Mouse (Mus musculus): ENCODE measurements at regions not wholly inside any gene's neighbourhood (a gene's known extent, or its start where the extent isn't known, plus 50 kb on each side); places are given as distances from the start of the nearest gene placed in this dataset.
A peak's percentile ranks its signal among the peaks of the same experiment; 100 is the strongest.

DNA sequence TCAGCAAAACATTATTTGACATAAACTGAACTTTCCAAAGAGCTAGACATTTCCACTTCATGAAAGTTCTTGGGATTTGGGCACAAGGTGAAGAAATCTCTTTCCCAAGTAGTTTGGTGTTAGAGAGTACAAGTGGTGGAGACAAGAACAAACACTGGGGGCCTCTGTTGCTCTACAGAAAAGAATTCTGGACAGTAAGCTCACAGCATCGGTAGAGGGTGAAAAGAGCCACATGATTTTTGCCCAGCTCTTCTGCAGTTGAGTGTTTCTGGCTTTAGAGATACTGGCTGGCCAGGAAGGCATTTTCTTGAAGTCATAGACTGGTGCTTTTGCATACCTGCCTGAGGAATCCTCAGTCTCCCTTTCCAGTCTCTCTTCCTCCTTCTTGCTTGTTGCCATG, 127.8 kb downstream of the Stk31 start:
- no peak for DNase-seq (ENCODE audit: low read depth, low spot score)

DNA sequence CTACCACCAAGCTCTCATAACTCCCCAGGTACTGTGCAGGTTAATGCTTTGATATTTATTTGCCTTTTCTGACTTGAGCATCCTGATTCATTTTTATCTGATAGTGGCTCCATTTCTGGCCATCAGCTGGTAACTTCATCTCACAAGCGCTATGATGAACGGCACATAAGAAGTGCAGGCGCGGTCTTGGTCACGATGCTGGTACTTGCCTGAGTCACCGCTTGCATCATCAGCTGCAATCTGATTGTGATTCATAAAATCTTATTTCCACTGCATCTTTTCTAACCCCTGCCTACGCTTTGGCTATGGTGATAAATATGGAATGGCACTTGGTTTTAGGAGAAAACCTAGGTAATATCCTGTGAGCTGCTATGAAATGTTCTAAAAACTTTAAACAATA, 128.3 kb downstream of the Stk31 start:
- no peak for DNase-seq (ENCODE audit: low read depth, low spot score)

DNA sequence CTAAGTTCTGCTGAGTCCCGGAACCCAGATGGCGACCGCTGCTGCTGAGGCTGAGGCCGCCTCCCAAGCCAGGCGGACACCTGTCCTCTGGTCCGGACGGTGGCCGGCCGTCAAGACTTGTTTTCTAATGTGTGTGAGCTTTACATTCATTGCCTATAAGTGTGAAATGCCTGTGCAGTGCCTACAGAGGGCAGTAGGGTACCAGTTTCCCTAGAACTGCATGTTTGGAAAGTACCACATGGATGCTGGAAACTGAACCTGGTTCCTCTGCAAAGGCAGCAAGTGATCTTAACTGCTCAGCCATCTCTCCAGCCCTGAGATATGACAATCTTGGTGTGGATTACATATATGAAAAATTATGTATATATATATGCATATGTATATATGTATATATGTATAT, 138.6 kb downstream of the Stk31 start:
- DNase-seq (ENCODE audit: low read depth, low spot score) = peak; percentile 76

DNA sequence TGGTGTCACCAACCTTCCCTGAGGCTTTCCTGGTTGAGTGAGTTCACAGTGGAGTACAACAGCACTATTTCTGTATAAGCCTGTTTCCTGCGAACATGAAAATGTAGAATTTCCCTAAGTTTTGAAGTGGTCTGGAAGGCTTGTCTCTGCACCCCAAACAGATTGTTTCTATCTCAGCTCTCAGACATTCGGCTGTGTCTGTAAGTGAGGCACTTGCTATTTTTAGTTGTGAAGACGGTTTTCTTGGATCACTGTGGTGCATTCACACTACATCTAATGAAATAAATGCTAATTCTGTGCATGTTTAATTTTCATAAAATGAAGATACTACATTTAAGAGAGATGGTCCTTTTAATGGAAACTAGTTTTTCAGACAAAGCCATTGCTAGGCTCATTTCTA, 139.1 kb downstream of the Stk31 start:
- DNase-seq (ENCODE audit: low read depth, low spot score) = no peak

DNA sequence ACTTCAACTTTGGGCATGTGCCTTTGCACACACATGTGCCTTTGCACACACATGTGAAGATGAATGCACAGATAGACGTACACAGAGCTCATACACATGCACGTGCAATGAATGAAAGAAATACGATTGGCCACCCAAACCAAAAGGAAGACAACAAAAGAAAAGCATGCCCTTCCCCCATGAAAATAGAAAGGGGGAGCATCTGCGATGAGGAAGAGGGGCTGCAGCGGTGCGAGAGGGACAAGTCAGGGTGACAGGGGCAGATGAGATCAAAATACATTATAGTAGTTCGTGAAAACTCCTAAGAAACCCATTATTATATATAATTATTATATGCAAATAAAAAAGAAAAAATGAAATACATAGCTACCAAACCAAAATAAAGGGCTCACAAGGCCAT, 149.5 kb downstream of the Stk31 start:
- DNase-seq (ENCODE audit: low read depth, low spot score) = no peak

DNA sequence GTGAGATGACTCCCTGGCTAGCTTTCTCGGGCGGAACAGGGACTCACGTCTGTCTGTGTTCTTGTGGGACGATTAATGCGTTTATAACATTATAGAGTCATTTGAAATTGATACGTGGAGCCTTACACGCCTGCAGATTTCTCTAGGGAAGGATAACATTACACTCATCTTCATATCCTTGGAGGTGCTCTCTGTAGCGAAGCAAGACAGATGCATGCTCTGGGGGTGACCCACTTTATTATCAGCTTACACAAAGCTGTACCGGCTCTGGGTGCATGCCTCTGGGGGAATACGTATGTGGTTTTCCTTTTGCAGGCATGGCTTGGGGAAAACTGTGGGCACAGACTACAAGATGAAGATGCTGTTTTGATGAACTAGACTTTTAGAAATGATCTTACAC, 159.7 kb downstream of the Stk31 start:
- no peak for DNase-seq (ENCODE audit: low read depth, low spot score)

DNA sequence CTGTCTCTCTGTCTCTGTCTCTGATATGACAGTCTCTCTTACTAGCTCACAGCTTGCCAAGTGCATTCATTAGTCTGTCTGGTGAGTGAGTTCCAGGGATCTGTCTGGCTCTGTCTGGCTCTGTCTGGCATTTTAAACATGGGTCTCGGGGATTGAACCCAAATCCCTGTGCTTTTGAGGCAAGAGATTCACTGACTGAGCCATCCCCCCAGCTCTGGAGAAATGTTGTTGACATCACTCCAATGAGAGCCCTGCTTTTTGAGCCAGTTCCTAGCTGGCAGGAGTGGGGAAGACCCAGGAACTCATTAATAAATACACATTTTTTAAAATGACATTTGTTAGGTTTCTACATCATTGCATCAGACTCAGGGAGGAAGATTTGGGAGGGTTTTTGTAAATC, 163.1 kb downstream of the Stk31 start:
- DNase-seq (ENCODE audit: low read depth, low spot score) = no peak

DNA sequence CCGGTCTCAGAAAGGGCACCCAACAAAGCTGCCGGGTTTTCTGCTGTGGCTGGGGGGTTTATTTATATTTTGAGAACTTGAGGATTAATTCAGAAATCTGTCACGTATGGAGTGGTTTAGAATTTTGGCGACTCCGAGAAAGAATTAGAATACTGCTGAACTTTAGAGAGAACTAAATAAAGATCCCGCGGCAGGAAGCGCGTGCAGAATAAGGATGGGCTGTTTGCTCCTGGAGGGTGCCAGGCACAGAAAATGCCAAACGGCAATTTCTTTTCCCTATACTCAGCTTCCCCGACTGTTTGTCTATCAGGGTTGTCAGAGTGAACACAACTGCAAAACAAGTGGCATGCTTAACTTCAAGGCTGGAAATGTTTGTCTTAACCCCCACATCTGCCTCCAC, 163.7 kb downstream of the Stk31 start:
- DNase-seq (ENCODE audit: low read depth, low spot score) = no peak

DNA sequence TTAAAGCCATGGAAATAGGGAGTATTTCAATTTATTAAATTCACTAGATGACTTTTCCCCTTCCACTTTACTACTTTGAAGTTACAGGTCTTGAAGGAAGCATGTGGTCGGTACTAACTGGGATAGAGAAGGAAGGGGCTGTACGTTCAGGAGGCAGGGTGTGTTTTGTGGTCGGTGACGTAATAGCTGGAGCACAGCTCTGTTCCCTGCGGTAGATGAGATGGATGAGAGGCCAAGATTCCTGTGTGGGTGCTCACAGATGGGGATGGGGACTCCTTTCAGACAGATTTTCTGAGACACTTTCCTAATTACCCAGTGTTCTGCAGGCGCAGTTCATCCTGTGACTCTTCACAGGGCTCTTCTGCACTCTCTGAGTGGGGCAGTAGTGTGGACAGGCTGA, 182.9 kb downstream of the Stk31 start:
- no peak for DNase-seq (ENCODE audit: low read depth, low spot score)

DNA sequence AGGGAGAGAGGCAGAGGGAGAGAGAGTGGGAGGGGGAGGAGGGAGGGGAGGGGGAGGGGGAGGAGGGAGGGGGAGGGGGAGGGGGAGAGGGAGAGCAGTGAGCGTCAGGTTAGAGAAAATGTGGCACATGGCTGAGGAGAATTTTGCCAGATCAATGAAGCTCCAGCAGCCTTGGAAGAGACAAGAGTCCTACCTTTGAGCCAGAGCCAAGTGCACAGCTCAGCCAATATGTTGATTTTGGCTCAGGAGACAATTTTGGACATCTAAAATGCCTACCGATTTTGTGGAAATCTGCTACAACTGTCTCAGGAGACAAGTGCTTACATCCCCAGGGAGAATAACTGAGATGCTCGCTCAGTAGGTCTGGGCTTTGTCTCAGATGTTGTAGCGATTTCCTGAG, 184.3 kb downstream of the Stk31 start:
- no peak for DNase-seq (ENCODE audit: low read depth, low spot score)

DNA sequence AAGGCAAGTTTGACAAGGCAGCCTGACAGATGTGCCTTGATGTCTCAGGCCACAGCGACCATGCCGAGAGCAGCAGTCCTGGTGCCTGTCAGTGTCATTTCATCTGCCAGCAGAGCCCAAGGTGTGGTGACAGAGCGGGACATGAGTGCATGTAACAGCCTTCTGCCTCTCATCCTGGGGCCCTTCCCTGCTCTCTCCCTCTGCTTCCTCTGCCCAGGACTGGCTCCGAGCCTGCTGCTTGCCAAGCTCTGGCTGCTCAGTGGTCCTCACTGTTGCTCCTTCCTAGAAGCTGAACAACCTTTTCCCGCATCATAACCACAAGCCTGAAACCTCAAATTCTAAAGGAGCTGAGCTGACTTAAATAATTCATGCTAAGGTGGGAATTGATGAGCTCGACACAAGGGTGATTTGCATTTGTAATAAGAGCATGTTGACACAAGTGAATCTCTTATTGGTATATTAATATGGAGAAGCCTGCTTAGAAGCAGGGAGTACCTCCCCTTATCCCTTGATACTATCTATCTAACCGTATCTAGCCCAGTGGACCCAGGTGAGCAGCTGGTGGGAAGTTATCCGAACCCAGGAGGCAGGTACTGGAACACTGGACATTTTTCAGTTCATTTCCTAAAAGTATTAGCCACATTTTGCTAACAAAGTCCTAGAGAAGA, 186.8 kb downstream of the Stk31 start:
- no peak for DNase-seq (ENCODE audit: low read depth, low spot score)

DNA sequence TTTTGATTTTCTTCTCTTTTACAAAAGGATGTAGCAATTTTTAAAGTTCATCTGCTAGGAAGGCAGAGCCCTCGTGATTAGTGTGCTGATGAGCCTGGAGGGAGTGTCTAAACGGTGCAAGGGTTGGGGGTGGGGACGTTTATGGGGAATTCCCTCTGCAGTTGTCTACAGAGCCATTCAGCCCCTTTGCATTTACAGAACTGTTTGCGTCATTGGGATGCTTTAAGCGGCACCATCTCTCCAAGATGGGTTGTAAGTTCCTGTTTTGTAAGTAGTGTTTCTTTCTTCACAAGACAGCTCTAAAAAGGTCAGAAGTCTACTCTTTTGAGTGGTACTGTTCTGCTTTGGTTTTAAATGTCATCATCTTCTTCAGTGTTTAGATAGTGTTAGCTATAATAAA, 191.1 kb downstream of the Stk31 start:
- DNase-seq (ENCODE audit: low read depth, low spot score) = no peak

DNA sequence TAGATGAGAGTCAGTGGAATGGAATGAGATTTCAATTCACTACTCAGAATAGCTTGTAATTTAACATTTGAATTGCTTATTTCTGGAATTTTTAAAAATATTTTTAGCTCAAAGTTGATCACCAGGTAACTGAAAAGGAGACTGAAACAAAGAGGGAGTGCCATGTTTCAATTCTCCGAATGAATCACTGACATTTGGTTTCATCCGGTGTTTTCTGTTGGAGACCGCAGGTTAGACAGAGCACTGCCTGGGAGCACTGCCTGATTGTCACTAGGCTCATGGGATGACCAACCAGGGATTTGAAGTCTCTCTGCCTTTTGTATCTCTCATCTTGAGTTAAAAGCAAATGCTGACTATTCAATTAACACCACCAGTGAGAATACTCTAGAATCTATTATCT, 193.3 kb downstream of the Stk31 start:
- no peak for DNase-seq (ENCODE audit: low read depth, low spot score)

DNA sequence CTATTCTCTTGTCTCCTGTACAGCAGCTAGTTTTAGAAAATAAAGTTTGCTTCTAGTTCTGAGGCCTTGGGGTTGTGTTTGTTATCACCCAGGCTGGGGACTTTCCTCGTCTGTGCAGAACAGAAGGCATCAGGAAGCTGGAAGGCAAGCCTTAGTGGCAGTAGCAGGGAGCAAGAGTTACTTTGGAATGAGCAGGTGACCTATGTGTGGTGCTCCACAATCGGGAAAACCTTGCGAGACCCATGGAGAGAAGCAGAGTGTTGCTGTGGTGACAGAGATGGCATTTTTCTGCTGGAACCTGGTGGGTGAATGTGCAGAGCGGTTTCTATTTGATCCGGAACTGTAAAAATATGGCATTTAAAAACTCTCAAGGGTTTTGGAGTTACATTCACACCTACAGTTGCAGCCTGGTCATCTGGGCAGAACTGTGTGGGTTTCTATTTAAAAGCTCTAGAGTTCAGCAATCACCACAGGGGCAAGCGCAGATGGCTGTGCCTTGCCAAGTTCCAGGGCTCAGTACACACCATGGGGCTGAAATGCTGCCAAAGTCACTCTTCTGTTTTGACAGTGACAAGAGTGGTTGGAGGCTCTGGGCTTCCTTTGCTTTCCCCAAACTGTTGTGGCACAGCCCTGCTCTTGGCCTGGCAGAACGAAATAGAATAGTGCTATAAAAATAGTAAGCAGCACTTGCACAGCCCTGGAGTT, 195.7 kb downstream of the Stk31 start:
- no peak for DNase-seq (ENCODE audit: low read depth, low spot score)

DNA sequence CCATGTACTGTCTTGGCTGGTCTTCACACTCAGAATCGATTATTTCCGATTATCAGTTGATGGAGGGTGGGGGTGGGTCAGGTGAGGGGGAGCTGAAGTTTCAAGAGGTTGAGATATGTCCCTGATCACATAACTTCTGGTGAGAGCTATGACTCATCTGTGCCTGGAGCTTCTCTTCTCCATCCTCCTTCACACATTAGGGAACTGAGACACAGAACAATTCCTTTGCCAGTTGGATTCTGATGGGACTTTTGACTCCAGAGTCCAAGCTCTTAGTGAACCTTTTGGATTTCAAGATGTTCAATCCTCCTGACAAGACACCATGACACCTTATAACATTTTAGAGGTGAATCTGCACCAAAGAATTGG, 196.2 kb downstream of the Stk31 start:
- DNase-seq (ENCODE audit: low read depth, low spot score) = no peak

DNA sequence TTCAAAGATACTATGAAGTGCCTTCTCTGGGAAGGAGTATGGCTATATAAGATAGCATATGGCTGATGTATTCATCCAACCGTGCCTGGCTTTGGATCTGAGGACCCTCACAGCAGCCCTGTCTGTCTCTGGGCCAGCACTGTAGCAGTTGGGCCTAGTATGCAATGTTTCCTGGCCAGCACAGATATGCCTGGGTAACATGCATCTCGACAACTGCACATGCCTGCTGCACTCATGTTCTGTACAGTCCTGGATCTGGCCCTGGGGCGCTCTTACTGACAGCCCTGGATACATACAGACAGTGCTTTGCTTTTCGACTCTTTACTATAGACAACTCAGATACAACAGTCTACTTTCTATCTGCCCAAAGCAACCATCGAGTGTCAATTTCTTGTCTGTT, 197.3 kb downstream of the Stk31 start:
- DNase-seq (ENCODE audit: low read depth, low spot score) = no peak

DNA sequence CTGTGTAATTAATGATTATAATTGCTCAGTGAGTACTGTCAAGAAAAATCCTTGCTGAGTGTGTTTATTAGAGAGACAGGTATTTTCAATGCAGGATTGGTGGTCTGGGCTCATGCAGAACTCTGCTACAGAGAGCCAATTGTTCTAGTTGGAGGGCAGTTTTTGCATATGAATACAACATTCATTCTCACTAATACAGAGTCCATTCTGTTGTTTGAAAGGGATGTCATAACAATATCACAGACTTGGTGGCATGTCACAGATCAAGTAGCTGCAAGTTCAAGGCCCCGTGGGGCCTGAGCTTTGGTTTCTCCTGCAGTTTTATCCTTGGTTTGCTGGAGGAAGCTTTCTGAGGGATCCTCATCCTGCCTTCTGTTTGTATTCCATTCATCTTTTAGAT, 207.8 kb downstream of the Stk31 start:
- no peak for DNase-seq (ENCODE audit: low read depth, low spot score)

DNA sequence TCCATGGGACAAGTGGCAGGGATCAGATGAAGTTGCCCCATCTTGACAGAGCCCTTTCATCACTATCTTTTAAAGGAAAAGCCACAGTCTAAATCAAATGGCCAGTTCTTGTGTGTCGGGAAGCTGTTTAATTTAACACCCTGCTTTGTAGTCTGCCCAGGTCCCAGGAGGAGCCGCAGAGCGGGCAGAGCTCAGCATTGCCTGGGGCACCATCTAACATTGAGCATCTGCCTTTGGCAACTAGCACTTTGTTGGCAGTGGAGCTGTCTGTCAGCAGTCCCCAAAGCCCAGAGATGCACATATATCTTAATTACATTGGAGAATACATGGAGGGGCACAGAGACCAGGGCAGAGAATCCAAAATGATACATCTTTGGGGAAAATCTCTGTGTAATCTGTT, 208.4 kb downstream of the Stk31 start:
- no peak for DNase-seq (ENCODE audit: low read depth, low spot score)

DNA sequence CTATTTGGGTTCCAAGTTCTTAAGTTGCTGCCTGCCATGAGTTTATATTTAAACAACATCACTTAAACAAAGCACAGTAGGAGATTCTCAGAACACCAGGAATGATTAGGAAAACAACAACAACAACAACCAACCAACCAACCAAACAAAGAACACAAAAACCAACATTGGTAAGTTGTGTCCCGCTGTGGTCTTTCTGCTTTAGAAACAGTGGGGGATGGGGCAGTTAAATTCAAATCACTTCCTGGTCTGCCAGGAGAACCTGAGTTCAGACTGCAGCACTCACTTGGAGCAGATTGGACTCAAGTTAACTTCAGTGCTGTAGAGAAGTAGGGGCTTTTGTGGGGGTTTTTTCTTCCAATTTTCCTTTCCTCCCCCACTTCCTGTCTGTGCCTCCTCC, 210.6 kb downstream of the Stk31 start:
- DNase-seq (ENCODE audit: low read depth, low spot score) = no peak

DNA sequence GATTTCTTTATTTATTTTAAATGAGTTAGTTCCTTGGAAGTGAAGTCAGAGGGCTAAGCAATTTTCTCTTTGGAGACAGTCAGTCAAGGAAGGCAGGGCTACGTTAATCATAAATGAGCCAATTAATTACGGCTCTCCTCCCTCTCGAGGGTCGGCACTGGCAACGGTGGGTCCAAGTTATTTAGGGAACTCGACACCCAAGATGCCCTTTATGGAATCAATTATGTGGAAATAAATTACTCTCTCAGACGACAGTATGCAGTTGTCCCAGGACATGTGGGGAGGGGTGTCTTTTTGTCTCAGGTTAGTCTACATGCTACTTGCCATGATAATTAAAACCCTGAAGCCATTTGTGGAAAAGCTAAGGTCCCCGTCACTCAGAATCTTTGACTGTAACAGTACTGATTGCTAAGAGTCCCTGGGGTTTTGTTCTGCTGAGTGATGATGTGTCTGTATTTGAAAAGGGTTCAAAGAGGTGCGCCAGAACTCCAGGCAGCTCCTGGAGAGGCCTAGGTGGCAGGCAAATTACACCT, 211.3 kb downstream of the Stk31 start:
- DNase-seq (ENCODE audit: low read depth, low spot score) = no peak

DNA sequence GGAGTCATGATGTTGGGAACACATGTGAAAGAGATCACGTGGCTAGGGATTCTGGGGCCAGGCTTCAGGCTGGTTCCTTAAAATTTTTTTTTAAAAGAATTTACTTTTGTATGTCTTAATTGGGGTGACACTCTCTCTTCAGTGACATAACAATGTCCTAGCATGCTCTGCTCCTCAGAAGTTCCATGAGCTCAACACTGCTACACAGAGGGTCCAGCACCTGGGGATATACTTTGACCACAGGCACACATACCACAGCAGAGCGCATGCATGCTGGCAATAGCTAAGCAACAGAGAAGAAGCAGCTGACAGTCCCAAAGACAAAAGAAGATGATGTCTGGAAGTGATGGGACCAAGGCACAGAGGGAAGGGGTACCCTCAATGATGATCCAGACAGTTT, 198.4 kb upstream of the Npy start:
- DNase-seq (ENCODE audit: low read depth, low spot score) = no peak

DNA sequence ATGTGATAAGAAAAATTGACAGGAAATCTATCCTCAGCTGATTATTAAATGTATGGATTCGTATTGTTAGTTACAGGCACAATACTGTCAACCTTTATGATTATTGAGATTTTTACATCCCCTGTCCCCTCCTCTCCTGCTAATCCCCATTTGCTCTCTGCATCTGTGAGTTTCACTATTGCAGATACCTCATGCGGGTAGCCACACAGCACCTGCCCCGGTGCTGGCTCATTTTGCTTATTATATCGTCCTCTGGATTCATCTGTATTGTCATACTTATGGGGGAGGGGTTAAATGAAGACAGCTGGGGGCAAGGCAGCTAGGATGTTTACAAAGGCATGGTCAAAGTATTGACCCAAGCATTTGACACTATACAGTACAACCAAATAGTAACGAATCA, 197.9 kb upstream of the Npy start:
- no peak for DNase-seq (ENCODE audit: low read depth, low spot score)

DNA sequence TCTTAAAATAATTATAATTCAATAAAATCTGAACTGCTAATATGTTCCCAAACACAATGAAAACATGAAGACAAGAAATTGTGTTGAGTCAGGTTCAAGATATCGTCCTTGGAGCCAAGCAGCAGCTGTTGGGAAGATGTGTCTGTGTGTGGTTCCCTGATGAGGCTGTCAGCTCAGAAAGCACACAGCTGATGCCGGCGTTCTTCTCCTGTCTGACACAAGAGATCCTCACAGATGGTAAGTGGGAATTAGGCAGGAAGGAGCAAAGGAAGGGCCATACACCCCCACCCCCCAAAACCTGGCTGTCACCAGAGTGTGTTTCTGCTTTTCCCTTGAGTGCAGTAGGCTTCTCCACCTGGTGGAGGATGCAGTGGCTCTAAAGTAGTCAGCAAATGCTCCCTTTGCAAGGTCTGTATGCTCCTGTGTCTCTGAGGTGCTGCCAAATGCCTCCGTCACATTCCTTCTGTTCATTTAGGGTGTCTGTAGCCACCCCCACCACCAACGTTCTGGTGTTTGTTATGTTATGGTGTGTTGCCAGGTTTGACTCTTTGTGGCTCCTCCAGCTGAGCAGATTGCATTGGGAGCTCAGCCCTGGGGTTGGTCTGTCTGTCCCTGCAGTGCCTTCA, 188.9 kb upstream of the Npy start:
- peak; percentile 8 for DNase-seq (ENCODE audit: low read depth, low spot score)

Data from R1 (cell line).